Mouse (Mus musculus) lung, postnatal 4 days (tissue): ENCODE results near the gene Nudt1.

Source experiments
- DNase-seq, 2 experiments: peaks; one replicate each; pipeline ENCODE4 v3.0.0; 2021

Gene Nudt1

DNA sequence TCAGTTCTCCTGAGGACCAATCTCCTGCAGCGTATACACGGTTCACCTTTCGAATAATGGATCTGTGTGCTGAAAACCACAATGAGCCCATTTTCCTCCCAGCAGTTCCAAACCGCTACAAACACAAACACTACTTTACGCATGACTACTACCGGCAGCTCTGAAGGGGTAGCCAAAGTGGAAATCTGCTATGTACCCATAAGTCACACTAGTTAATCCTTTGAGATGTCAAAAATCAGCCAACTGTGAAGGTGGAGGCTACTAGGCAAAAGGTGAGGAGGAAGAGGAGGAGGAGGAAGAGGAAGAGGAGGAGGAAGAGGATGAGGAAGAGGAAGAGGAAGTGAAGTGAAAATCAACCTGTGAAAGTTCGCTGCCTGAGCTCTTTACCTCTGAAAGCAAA is 65.8 kb downstream of the Nudt1 start:
- DNase-seq: no peak
